Mouse (Mus musculus): ENCODE data around the gene Lrch4. TPM values are rescaled to one million over a fixed set of nuclear protein-coding genes. Genes with fewer than 3 reads are reported as not detected.
"Not testable (repeated sequence)": the region's sequence is repeated elsewhere in the genome, so short reads cannot be mapped to it uniquely, and the experiment has no call there.

The Lrch4 gene
- total RNA-seq, 2 experiments from 2014 or later = 18.9 to 24.2 TPM

DNA sequence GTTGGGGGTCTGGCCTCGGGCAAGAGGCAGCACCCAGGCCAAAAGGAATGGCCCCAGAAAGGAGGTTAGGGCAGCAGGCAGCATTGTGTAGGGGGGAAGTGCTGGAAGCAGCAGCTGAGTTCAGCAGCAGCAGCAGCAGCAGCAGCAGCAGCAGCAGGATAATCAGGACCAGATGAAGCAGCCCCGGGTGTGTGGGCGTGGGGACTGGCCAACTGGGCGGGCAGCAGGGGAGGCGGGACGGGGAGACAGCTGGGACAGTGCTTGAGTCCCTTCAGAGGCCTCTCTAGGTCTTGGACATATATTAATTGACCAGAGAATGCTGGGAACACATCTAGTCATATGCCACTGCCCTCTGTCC lies 17.7 kb upstream of the Lrch4 start:
- no peak for DNase-seq (ENCODE audit: low spot score in 2 of 2)

DNA sequence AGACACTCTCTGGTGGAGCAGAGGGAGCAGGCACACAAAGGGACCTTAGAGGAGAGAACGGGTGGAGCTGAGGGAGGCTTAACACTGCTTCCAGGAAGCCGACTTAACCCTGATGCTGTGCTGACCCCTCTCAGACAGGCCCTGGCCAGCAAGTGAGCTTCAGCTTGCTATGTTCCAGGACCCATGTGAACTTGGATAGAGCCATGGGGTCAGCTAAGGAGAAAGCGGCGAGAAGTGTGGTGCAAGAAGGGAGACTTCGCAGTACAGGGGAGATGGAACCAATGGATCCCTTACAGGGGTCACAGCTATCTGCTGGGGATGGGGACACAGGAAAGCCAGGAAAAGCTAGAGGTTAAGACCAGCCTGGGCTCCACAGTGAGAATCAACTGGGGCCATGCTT lies 15.8 kb upstream of the Lrch4 start:
- no peak for DNase-seq (ENCODE audit: low spot score in 2 of 2)

DNA sequence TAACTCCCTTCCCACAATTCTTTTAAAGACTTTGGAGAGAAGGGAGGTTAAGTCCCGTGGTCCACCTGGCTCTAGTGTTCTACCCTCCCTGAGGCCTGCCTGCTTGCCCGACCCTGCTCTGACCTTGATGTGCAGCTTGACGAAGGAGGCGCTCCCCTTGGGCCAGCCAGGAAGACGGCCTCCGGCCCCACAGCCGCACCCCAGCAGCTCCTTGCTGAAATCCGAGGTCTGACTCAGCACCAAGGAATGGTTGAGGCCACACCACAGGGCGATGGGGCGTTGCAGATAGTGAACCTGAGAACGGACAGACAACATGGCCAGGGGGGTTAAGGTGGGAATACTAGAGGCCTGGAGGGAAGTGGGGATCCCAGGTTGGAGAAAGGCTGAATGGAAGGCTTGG lies 15.4 kb upstream of the Lrch4 start, which contains the start of gene Pcolce:
TSS of gene Pcolce (minus strand) at position 235 of the 400 bp plus-strand sequence.
- DNase-seq (ENCODE audit: low spot score in 2 of 2) = no peak

DNA sequence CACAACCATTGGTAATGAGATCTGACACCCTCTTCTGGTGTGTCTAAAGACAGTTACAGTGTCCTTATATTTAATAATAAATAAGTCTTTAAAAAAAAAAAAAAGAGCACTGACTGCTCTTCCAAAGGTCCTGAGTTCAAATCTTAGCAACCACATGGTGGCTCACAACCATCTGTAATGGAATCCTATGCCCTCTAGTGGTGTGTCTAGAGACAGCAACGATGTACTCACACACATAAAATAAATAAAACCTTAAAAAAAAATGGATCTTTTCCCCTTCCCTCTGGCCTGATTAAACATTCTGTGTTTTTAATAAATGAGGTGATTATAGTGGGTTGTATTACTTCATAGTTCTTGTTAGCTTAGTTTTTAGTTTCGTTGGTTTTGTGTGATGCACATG lies 14.0 kb upstream of the Lrch4 start:
- DNase-seq (ENCODE audit: low spot score in 2 of 2) = not testable (repeated sequence)

DNA sequence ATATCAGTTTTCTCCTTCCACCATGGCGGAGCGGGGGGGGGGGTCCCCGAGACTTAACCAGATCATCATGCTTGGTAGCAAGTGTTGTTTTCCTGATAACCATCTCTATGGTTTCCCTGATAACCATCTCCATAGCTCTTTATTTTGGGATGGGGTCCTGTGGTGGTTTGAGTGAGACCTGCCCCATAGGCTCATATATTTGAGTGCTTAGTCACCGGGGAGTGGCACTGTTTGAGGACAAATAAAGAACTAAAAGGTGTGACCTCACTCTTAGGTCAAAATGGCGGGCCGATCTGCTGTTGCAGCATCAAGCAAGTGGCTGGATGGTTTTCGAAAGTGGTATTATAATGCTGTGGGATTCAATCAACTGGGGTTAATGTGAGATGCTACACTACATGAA lies 13.6 kb upstream of the Lrch4 start:
- no peak for DNase-seq (ENCODE audit: low spot score in 2 of 2)

DNA sequence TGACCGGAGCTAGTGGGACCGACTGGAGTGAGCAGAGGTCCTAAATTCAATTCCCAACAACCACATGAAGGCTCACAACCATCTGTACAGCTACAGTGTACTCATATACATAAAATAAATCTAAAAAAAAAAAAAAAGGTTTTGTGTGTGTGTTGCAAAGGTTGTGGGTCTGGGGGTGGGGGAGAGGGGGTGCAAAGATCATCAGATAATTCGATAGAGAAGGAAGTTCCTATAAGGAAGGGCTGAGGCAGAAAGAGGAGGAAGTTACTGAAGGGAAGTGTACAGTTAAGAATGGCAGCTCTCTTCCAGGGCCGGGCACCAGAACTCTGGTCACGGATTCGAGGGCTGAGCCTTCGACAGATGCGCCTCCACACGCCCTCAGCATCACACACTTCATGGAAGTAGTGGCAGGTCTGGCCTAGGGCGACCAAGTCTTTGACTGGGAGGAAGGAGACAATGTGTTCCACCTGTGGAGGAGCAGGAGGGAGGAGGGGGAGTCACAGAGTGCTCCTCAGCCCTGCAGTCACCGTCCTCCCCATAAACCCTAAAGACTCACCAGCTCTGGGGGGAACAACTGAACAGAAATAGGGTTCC lies 4.9 kb upstream of the Lrch4 start:
- no peak for DNase-seq (ENCODE audit: low spot score in 2 of 2)

DNA sequence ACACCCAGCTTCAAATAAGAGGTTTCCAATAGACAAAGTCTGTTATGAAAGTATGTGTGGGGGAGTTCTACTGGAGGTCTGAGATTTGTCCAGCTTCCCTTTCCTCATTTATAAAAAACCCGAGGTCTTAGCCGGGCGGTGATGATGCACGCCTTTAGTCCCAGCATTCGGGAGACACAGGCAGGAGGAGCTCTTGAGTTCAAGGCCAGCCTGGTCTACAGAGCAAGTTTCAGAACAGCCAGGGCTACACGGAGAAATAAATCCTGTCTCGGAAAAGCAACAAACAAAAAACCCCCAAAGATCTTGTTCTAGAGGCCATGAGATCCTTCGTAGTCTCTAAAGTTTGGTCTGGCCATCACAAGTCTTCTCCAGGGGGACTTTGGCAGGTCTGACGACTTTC lies 930 bp upstream of the Lrch4 start:
- DNase-seq (ENCODE audit: low spot score in 2 of 2) = no peak

DNA sequence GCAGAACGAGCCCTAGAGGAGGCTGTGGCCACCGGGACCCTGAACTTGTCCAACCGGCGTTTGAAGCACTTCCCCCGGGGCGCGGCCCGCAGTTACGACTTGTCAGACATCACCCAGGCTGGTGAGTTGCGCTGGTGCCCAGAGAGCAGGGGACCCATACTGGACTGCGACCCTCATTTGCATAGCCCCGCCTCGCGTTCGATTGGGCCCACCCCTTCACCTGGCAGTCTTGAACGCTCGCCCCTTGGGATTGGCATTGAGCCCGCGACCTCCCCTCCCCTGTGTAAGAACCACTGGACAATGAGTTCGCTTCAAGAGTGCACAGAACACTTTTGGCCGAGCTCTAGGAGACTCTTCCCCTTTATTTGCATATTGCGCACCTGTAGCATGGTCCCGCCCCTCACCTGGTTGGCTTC lies 393 bp downstream of the Lrch4 start:
- DNase-seq (ENCODE audit: low spot score in 2 of 2) = no peak

DNA sequence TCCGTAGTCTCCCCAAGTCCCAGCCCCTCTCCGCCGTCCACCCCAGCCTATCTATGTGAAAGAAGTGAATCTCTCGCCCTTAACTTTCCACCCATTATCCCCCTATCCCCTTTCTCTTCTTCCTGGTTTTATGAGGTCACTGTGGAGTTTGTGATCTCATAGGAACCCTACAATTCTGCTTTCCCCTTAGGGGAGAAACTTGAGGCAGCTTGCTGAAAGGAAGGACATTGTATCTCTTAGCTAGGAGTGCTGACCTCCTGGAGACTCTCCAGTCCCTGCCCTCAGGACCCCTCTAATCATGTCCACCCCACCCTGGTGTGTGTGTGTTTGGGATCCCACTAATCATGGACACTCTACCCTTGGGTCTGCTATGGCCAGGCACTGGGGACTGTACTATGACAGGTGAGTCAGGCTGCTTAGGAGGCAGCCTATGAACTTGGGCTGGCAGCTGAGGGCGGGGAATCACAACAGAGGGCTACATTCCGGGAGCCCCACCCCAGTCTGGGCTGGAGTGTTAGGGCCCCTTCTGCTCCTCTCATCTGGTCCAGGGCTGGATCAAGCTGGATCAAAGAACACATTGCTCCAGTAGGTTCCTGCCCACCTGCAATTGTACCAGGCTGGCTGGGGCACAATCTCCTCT lies 1.1 kb downstream of the Lrch4 start:
- no peak for DNase-seq (ENCODE audit: low spot score in 2 of 2)

DNA sequence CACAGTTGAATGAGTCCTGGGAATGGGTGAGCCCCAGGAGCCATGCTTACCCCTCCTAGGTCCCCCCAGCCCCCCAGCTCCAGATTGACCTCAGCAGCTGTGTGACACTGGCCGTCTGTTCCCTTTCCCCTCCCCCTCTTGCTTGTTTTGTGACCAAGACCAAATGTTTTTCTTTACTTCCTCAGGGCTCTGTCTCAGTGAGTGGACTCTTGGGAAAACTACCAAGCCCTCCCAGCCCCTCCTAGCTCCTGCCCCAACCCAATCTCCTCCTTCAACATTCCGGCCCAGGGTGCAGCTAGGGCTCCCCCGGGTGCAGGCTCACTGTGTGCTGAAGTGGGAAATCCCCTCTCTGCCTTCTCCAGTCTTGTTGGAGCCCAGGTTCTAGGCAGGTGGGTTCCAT lies 1.7 kb downstream of the Lrch4 start:
- no peak for DNase-seq (ENCODE audit: low spot score in 2 of 2)

DNA sequence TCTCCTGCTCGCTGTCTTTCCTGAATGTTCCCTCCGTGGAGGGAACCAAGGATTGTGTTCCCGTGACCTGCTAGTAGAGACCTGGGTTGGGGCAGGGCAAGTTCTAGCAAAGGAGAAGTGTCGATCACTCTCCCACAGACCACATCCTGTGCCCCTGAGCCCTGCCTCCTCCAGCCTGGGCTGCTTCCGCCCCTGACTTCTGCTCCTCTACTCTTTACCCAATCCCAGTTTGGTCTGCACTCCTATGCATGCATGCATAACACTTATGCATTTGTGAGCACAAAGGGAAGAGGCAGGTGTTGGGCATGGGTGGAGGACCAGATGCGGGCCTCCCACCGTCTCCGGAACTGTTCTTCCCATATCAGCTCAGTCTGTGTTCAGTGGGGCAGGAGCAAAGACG lies 2.2 kb downstream of the Lrch4 start:
- peak; percentile 41 to 66 for DNase-seq (ENCODE audit: low spot score in 2 of 2)

DNA sequence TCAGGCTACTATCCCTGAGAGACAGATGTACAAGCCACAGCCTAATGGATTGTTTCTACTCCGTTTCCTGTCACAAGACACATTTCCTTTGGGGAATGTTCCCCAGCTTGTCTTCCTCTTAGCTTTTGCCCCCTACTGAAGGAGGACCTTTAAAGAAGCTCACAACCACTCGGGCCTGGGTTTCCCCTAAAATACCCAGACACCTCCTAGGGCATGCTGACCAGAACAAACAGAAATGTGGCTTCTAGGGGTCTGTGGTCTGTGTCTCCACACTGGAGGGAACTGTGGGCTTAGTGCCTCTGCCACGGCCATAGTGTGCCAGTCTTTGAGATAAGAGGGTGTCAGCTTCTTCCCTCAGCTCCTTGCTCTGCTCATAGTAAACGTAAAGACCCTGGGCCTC lies 2.7 kb downstream of the Lrch4 start:
- DNase-seq (ENCODE audit: low spot score in 2 of 2) = no peak

DNA sequence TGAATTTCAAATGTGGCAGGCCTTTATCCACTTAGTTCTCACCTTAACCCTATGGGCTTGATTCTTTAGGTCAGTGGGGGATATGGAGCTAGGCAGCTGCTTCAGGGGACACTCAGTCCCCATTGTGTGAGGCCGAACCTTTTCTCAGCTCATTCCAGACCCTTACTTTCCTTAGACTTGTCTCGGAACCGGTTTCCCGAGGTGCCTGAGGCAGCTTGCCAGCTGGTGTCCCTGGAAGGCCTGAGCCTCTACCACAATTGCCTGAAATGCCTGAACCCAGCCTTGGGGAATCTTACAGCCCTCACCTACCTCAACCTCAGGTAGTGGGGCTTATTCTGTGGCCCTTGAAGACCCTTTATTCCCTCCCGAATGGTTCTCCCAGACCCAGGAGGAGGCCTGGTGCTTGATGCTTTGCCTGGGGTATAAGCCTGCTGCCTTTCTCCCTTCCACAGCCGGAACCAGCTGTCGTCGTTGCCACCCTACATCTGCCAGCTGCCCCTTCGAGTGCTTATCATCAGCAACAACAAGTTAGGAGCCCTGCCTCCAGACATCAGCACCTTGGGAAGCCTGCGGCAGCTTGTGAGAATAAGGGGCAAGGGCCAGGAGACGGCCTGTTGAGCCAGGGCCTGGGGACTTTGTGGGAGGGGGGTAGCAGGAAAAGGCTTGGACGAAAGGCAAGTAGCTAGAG lies 4.6 kb downstream of the Lrch4 start:
- DNase-seq (ENCODE audit: low spot score in 2 of 2) = no peak

DNA sequence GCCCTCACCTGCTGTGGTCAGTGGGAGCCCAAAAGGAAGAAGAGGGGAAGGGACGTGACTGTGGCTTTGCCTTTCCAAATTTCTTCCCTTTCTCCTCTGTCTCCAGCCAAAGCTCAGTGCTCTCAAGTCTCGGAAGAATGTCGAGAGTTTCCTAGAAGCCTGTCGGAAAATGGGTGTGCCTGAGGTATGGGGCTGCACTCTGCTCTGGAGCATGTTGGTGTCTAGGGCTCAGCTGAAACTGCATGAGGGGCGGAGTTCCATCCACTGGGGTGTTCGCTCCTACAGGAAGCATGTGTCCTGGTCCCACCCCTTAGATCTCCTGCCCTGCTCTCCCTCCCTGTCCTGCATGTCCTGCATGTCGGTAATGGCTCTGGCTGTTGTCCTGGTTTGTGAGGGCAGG lies 10.6 kb downstream of the Lrch4 start:
- DNase-seq (ENCODE audit: low spot score in 2 of 2) = no peak

DNA sequence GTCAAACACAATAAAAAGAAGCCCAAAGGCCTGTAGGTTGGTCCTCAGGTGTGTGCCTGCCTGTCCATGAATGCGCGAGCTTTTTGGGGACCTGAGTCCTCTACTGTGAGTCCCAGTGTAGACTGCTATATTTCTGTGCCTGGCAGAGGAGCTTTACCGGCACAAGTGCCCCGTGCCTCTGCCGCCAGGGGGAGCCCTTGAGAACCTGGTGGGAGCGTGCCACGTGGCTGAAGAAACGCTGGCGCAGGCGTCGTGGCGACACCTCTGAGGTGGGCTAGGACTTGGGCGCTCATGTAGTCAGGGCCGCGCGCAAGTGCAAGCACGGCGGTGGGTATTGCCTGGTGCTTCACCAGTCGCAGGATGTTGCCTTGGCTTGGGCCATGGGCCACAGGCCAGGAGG lies 12.1 kb downstream of the Lrch4 start, which contains the start of gene Sap25:
TSS of gene Sap25 (plus strand) at position 281 of the 400 bp plus-strand sequence.
- DNase-seq (ENCODE audit: low spot score in 2 of 2) = no peak

DNA sequence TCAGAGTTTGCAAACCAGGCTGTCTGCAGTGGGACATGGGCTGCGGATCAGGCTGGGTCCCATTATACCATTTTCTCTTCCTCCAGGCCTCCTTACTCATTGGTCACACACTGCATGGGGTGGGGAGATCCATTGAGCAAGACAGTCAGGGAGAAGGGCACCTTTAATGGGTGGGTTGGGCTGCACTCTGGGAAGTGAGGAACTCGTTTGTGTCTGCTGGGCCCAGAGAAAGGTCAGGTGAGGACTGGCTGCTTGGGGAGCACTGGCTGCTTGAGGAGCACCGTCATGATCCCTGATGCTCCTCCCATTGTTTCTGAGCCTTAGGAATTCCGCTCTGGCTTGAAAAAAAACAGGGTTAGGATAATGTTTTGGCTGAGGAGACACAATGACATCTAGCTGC lies 14.0 kb downstream of the Lrch4 start:
- DNase-seq (ENCODE audit: low spot score in 2 of 2) = no peak

DNA sequence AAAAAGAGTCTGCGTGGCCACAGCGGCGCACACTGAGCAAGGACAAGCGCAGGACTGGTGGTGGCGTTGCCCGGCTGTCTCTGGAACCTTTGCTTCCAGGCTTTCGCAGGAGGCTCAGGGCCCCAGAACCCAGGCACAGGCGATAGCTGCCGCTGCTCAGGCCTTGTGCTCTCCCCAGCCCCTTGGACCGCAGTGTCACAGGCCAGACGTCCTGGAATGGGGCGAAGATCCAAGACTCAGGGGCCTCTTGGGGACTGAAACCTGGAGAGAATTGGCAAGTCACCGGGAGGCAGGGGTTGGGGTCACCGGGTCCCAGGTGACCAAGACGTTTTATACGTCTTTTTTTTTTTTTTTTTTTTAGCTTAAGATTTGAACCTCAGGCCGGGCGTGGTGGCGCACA lies 15.6 kb downstream of the Lrch4 start:
- no peak for DNase-seq (ENCODE audit: low spot score in 2 of 2)

DNA sequence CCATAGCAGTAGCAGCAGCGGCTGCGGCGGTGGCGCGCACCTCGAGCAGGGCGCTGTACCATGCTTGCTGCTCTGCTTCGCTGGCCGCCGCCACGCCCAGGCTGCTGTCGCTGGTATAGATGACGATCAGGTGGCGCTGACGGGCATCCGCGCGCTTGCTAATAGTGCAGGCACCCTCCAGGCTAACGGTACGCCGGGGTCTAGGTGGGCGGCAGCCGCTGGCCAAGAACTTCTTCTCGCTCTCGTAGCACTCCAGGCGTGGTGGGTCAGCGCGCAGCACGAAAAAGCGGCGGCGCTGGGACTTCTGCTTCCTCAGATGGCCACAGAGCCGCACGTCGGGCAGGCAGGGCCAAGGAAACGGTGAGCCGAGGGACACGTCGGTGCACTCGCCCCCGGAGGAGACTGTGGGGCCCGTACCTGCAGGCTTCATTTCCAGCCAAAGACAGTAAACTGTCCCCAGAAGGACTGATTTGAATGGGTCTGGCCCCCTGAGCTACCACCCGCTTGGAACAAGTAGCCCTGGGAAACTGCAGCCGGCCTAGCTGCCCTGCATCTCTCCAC lies 16.2 kb downstream of the Lrch4 start:
- no peak for DNase-seq (ENCODE audit: low spot score in 2 of 2)

DNA sequence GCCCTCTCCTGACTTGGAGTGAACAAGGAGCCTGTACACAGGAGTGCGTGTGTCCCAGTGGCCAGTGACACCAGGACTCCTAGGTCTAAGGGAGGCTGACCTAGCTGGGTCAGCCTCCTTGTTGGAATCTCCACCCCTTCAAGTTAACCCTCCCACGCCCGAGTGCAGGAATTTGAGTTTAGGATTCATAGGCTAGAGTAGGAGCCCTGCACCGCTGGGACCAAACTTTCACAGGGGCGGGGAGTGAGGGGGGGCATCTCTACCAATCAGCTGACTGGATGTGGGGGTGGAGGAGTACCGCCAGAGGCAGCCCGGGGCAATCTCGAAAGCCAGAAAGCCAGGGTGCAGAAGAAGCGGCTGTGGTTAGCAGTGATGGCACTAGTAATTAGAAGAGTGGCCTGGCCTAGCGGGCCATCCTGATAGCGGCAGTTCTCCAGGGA lies 16.8 kb downstream of the Lrch4 start, which contains the start of gene Irs3:
TSS of gene Irs3 (minus strand) at position 63 of the 440 bp plus-strand sequence.
- no peak for DNase-seq (ENCODE audit: low spot score in 2 of 2)

DNA sequence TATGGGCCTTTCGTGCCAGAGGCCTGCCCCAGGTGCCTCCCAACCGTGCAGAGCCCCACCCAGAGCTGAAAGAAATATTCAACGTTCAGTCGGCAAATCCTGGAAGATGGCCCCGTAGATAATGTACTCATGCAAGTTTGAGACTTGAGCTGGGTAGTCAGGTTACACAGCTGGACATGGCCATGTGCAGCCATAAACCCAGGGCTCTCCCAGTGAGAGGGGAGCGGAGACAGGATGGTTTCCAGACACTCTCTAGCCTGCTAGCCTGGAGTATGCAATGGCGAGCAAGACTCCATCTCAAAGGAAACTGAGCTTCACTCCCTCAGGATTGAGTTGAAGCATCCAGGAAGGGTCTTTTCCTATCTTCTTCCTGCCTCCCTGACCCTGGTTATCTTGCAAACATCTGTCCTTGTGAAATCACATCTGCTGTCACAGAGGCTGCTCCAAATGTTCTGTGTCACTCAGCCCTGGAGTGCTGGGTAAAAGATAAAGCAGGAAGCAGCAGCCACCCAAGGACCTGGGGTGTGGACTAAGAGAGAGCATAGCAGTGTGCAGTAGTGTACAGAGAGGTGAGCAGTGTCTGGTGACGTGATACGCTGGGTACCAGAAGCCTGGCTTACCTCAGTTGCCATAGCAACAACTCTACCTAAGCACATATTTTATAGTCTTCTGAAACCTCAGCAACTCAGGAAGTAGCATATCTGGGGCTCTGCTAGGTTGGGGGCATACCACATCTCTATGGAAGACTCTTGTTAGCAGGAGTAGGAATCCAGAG lies 19.1 kb downstream of the Lrch4 start:
- DNase-seq (ENCODE audit: low spot score in 2 of 2) = no peak

DNA sequence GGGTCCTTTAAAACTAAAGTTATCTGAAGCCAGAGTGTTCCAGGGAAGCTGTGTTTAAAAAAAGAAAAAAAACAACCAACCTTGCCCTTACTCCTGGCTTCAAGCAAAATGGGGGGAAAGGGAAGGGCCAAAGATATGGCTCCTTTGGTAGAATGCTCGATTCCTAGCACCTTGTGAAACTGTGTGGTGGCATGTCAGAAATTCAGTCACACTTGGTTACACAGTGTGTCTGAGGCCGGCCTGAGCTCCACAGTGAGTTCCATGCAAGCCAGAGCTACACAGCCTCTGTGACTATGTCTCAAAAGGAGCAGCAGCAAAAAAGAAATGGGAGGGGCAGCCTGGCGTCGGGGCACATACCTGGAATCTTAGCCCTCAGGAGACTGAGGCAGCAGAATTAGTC lies 20.3 kb downstream of the Lrch4 start:
- no peak for DNase-seq (ENCODE audit: low spot score in 2 of 2)
